Mouse (Mus musculus): ENCODE measurements around the gene Plin4. TPM values are rescaled to one million over a fixed set of nuclear protein-coding genes. Genes with fewer than 3 reads are reported as not detected.
"Not testable (repeated sequence)": the region's sequence is repeated elsewhere in the genome, so short reads cannot be mapped to it uniquely, and the experiment has no call there.

Plin4 gene
- total RNA-seq, 2 experiments from 2014 or later = not detected

- no peak for ATAC-seq (replicated peaks; ENCODE audit: low FRiP score, poor library complexity, severe bottlenecking)
These were observed 38.5 kb downstream of the Plin4 start for GRCm38 (mm10) chr17:56071126-56071525.

DNA sequence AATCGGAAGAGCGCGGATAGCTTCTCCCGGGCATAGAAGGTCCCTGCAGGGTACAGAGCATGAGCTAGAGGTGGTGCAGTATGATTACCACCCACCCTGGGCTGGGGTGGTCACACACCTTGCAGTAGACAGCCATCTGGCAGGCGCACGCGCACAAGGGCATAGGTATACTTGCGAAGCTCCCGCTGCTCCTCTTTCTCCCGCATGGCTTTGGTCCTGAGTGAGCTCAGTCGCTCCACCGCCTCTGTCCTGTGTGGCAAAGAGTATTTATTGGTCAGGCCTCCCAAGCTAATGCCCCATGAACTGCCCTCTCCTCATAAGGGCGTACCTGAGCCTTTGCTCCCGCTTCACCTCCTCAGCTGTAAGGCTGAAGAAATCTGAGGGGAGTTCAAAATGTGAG, 40.5 kb downstream of the Plin4 start:
- ATAC-seq (replicated peaks; ENCODE audit: low FRiP score, poor library complexity, severe bottlenecking) = no peak

DNA sequence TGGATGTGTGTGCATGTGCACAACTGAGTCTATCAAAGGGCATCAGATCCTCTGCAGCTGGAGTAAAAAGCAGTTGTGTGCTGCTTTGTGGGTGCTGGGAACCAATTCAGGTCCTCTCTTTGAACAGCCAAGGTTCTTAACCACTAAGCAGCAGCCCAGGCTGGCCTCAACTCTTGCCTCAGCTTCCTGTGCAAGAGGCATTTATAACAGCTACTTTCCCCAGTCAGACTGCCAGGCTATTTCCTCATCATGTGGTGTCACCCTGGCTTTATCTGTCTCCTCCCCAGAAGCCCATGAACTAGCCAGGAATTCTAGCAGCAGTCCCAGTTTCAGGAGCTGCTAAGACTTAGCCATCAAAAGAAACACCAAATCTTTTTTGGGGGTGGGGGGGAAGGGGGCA, 43.2 kb downstream of the Plin4 start:
- no peak for ATAC-seq (replicated peaks; ENCODE audit: low FRiP score, poor library complexity, severe bottlenecking)

DNA sequence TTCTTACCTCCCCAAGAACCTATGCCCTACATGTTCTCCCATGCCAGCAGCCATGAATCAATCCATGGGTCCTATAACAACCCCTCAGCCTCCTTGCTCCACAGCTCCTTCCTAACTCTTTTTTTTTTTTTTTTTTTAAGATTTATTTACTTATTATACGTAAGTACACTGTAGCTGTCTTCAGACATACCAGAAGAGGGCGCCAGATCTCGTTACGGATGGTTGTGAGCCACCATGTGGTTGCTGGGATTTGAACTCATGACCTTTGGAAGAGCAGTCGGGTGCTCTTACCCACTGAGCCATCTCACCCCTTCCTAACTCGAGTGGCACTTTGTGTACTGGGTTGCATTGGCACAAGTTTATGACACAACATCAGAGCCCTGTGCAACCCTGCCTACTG, 43.9 kb downstream of the Plin4 start:
- ATAC-seq (replicated peaks; ENCODE audit: low FRiP score, poor library complexity, severe bottlenecking) = not testable (repeated sequence)

GRCm38 (mm10) chr17:56062081-56062480, 47.5 kb downstream of the Plin4 start:
- no peak for ATAC-seq (replicated peaks; ENCODE audit: low FRiP score, poor library complexity, severe bottlenecking)

DNA sequence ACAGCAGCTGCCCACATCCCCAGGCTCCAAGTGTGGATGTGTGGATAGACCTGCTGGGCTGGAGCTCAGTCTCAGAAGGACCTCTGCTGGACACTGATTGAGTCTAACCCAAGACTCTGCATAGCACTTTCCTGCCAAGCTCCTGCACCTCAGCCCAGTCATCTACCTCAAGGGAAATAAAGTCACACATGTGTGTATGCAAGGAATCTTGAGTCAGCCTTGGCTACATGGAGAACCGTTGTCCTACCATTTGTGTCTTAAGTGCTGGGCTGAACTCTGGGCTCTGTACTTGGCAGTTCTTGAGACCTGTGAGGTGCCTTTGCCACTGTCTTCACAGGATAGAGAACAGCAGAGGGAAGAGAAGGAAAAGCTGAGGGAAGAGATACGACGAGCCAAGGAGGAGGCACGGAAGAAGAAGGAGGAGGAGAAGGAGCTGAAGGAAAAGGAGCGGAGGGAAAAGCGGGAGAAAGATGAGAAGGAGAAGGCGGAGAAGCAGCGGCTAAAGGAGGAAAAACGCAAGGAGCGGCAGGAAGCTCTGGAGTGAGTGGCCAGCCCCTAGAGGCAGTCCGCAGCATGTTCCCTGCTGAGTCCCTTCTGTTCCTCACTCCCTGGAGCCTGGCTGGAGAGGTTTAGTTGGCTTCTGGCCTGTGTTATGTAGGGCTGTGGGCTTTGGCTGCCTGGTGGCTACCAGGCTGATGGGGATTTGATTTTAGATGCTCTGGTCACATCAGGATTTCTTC, 52.1 kb downstream of the Plin4 start:
- ATAC-seq (replicated peaks; ENCODE audit: low FRiP score, poor library complexity, severe bottlenecking) = no peak

GRCm38 (mm10) chr17:56055945-56056678, 53.5 kb downstream of the Plin4 start:
- ATAC-seq (replicated peaks; ENCODE audit: low FRiP score, poor library complexity, severe bottlenecking) = no peak

DNA sequence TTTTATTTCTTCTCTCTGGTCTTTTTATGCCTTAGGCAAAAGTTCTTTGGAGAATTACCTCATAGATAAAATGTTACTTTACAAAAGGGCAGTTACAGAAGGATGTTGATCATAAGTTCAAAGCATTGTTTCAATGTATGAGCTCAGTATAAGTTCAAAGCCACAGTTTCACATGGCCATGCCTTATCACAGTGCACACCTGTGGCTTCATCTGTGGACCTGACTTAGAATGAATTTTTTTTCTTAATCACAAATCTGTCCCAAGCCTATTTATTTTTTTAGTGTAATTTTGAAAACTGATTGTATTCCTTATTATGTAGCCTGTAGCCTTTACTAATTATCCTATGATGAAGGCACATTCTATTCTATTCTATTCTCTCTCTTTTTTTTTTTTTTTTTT, 54.7 kb downstream of the Plin4 start:
- ATAC-seq (replicated peaks; ENCODE audit: low FRiP score, poor library complexity, severe bottlenecking) = no peak

DNA sequence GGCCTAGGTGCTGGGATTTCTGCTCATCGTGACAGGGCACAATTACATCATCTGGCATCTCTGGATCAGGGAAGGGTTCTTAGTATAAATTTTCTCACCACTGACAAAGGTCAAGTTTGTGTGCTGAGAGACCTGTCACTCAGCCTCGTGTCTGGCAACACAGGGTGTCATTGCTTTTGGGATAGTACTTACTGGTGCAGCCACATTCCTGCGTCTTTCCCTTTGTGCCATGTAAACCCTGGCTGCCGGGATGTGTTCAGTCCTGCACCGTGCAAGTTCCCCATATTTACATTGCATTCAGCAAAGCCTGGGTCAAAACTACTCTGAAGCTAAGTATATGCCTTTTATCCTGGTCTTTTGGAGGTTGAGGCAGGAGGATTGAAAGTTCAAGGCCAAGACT, 58.2 kb downstream of the Plin4 start:
- no peak for ATAC-seq (replicated peaks; ENCODE audit: low FRiP score, poor library complexity, severe bottlenecking)

Other genes starting within 250 kb of the Plin4 start
- 1.3 TPM in 1 of 2 replicates, not detected in the other for gene Zfp119a, start 230.9 kb downstream of the Plin4 start, total RNA-seq (2015; ENCODE audit: low replicate concordance)
- 1.0 and 2.8 TPM in 2 replicates for gene Zfp119a, start 230.9 kb downstream of the Plin4 start, total RNA-seq (2017; ENCODE audit: low replicate concordance)
- 5.0 and 9.0 TPM in 2 replicates for gene Zfp959, start 217.7 kb downstream of the Plin4 start, total RNA-seq (2015; ENCODE audit: low replicate concordance)
- gene Zfp959, start 217.7 kb downstream of the Plin4 start, total RNA-seq (2017; ENCODE audit: low replicate concordance) = 3.6 and 5.7 TPM in 2 replicates
- 1.4 TPM in 1 of 2 replicates, not detected in the other for gene Zfp119b, start 160.3 kb downstream of the Plin4 start, total RNA-seq (2015; ENCODE audit: low replicate concordance)
- gene Zfp119b, start 160.3 kb downstream of the Plin4 start, total RNA-seq (2017; ENCODE audit: low replicate concordance) = 1.2 and 6.4 TPM in 2 replicates
- 5.4 and 6.8 TPM in 2 replicates for gene Ebi3, start 157.2 kb downstream of the Plin4 start, total RNA-seq (2015; ENCODE audit: low replicate concordance)
- 4.0 and 16.4 TPM in 2 replicates for gene Ebi3, start 157.2 kb downstream of the Plin4 start, total RNA-seq (2017; ENCODE audit: low replicate concordance)
- gene Yju2, start 150.7 kb downstream of the Plin4 start, total RNA-seq (2015; ENCODE audit: low replicate concordance) = 3.8 and 5.4 TPM in 2 replicates
- 1.7 and 5.4 TPM in 2 replicates for gene Yju2, start 150.7 kb downstream of the Plin4 start, total RNA-seq (2017; ENCODE audit: low replicate concordance)
- not detected in 2 replicates for gene Shd, start 139.3 kb downstream of the Plin4 start, total RNA-seq (2015; ENCODE audit: low replicate concordance)
- not detected in 2 replicates for gene Shd, start 139.3 kb downstream of the Plin4 start, total RNA-seq (2017; ENCODE audit: low replicate concordance)
- not detected in 2 replicates for gene Fsd1, start 123.3 kb downstream of the Plin4 start, total RNA-seq (2015; ENCODE audit: low replicate concordance)
- gene Fsd1, start 123.3 kb downstream of the Plin4 start, total RNA-seq (2017; ENCODE audit: low replicate concordance) = not detected in 2 replicates
- gene Stap2, start 104.2 kb downstream of the Plin4 start, total RNA-seq (2015; ENCODE audit: low replicate concordance) = not detected in 2 replicates
- 0.98 TPM in 1 of 2 replicates, not detected in the other for gene Stap2, start 104.2 kb downstream of the Plin4 start, total RNA-seq (2017; ENCODE audit: low replicate concordance)
- 4.0 and 6.7 TPM in 2 replicates for gene Mpnd, start 104.1 kb downstream of the Plin4 start, total RNA-seq (2015; ENCODE audit: low replicate concordance)
- 2.3 and 35.3 TPM in 2 replicates for gene Mpnd, start 104.1 kb downstream of the Plin4 start, total RNA-seq (2017; ENCODE audit: low replicate concordance)
- 14.4 and 14.7 TPM in 2 replicates for gene Sh3gl1, start 73.2 kb downstream of the Plin4 start, total RNA-seq (2015; ENCODE audit: low replicate concordance)
- gene Sh3gl1, start 73.2 kb downstream of the Plin4 start, total RNA-seq (2017; ENCODE audit: low replicate concordance) = 27.6 and 28.1 TPM in 2 replicates
- gene Chaf1a, start 69.4 kb downstream of the Plin4 start, total RNA-seq (2015; ENCODE audit: low replicate concordance) = 26.4 and 28.1 TPM in 2 replicates
- 32.6 and 39.0 TPM in 2 replicates for gene Chaf1a, start 69.4 kb downstream of the Plin4 start, total RNA-seq (2017; ENCODE audit: low replicate concordance)
- 4.7 and 8.4 TPM in 2 replicates for gene Ubxn6, start 34.8 kb downstream of the Plin4 start, total RNA-seq (2015; ENCODE audit: low replicate concordance)
- 1.9 and 5.6 TPM in 2 replicates for gene Ubxn6, start 34.8 kb downstream of the Plin4 start, total RNA-seq (2017; ENCODE audit: low replicate concordance)
- 36.5 and 71.4 TPM in 2 replicates for gene Hdgfl2, start 30.2 kb downstream of the Plin4 start, total RNA-seq (2015; ENCODE audit: low replicate concordance)
- 125 and 144 TPM in 2 replicates for gene Hdgfl2, start 30.2 kb downstream of the Plin4 start, total RNA-seq (2017; ENCODE audit: low replicate concordance)
- gene Plin5, start 7.8 kb upstream of the Plin4 start, total RNA-seq (2015; ENCODE audit: low replicate concordance) = not detected in 2 replicates
- not detected in 2 replicates for gene Plin5, start 7.8 kb upstream of the Plin4 start, total RNA-seq (2017; ENCODE audit: low replicate concordance)
- 1.7 and 8.6 TPM in 2 replicates for gene Lrg1, start 12.2 kb upstream of the Plin4 start, total RNA-seq (2015; ENCODE audit: low replicate concordance)
- gene Lrg1, start 12.2 kb upstream of the Plin4 start, total RNA-seq (2017; ENCODE audit: low replicate concordance) = 3.9 and 6.9 TPM in 2 replicates
- gene Sema6b, start 30.5 kb upstream of the Plin4 start, total RNA-seq (2015; ENCODE audit: low replicate concordance) = 1.4 TPM in 1 of 2 replicates, not detected in the other
- 0.83 TPM in 1 of 2 replicates, not detected in the other for gene Sema6b, start 30.5 kb upstream of the Plin4 start, total RNA-seq (2017; ENCODE audit: low replicate concordance)
- gene Tnfaip8l1, start 52.7 kb upstream of the Plin4 start, total RNA-seq (2015; ENCODE audit: low replicate concordance) = 1.3 and 1.4 TPM in 2 replicates
- gene Tnfaip8l1, start 52.7 kb upstream of the Plin4 start, total RNA-seq (2017; ENCODE audit: low replicate concordance) = 0.26 and 1.6 TPM in 2 replicates
- gene Mydgf, start 74.1 kb upstream of the Plin4 start, total RNA-seq (2015; ENCODE audit: low replicate concordance) = 9.6 and 11.2 TPM in 2 replicates
- gene Mydgf, start 74.1 kb upstream of the Plin4 start, total RNA-seq (2017; ENCODE audit: low replicate concordance) = 5.6 and 6.8 TPM in 2 replicates
- gene Dpp9, start 109.1 kb upstream of the Plin4 start, total RNA-seq (2015; ENCODE audit: low replicate concordance) = 5.8 and 11.7 TPM in 2 replicates
- 6.5 and 8.9 TPM in 2 replicates for gene Dpp9, start 109.1 kb upstream of the Plin4 start, total RNA-seq (2017; ENCODE audit: low replicate concordance)
- gene Fem1a, start 147.0 kb upstream of the Plin4 start, total RNA-seq (2015; ENCODE audit: low replicate concordance) = 7.2 and 8.4 TPM in 2 replicates
- gene Fem1a, start 147.0 kb upstream of the Plin4 start, total RNA-seq (2017; ENCODE audit: low replicate concordance) = 5.7 and 7.6 TPM in 2 replicates
- gene Ticam1, start 167.0 kb upstream of the Plin4 start, total RNA-seq (2015; ENCODE audit: low replicate concordance) = 4.0 and 4.6 TPM in 2 replicates
- 1.4 and 2.6 TPM in 2 replicates for gene Ticam1, start 167.0 kb upstream of the Plin4 start, total RNA-seq (2017; ENCODE audit: low replicate concordance)
- 2.2 and 2.5 TPM in 2 replicates for gene Plin3, start 183.1 kb upstream of the Plin4 start, total RNA-seq (2015; ENCODE audit: low replicate concordance)
- gene Plin3, start 183.1 kb upstream of the Plin4 start, total RNA-seq (2017; ENCODE audit: low replicate concordance) = 5.6 and 6.7 TPM in 2 replicates
- not detected in 2 replicates for gene Arrdc5, start 190.5 kb upstream of the Plin4 start, total RNA-seq (2015; ENCODE audit: low replicate concordance)
- not detected in 2 replicates for gene Arrdc5, start 190.5 kb upstream of the Plin4 start, total RNA-seq (2017; ENCODE audit: low replicate concordance)
- gene Uhrf1, start 193.5 kb upstream of the Plin4 start, total RNA-seq (2015; ENCODE audit: low replicate concordance) = 86.9 and 122 TPM in 2 replicates
- gene Uhrf1, start 193.5 kb upstream of the Plin4 start, total RNA-seq (2017; ENCODE audit: low replicate concordance) = 178 and 179 TPM in 2 replicates
- 3.4 and 18.0 TPM in 2 replicates for gene Kdm4b, start 216.3 kb upstream of the Plin4 start, total RNA-seq (2015; ENCODE audit: low replicate concordance)
- gene Kdm4b, start 216.3 kb upstream of the Plin4 start, total RNA-seq (2017; ENCODE audit: low replicate concordance) = 3.4 and 8.5 TPM in 2 replicates

All from erythroid progenitor cell, adult 5-6 weeks (primary cell).